Mouse (Mus musculus): ENCODE measurements at regions not wholly inside any gene's neighbourhood (a gene's known extent, or its start where the extent isn't known, plus 50 kb on each side); places are given as distances from the start of the nearest gene placed in this dataset.

DNA sequence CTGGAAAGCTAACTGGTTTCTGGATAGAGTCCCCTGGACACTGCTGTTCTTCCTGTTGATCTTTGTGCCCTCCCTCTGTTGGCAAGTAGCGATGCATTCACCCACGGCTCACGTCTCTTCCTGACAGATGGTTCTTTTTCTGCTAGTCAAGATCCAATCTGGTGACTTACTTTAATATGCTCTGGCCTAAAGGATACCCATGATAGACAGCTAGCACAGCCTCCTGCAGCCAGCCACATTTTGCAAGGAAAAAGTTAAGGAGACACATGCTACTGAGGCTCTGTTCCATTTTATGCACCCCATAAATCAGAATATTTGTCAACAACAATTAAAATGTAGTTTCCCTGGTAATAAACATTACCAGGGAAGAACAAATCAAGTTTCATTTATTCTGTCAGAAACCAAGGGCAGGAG, 410.3 kb upstream of the Tmpo start:
- DNase-seq (ENCODE audit: extremely low spot score, low spot score), result no peak

DNA sequence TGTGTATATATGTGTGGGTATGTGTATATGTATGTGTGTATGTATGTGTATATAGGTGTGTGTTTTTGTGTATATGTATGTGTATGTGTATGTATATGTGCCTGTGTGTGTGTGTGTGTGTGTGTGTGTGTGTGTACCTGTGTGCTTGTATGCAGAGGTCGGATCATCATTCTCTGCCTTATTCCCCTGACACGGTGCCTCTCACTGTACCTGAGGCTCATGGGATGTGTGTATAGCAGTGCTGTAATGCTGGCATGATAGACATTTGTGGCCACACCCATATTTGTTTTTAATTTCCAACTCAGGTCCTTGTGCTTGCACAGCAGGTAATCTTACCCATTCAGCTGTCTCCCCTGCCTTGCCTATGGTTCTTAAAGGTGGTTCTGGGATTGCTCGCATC, 402.1 kb upstream of the Tmpo start:
- DNase-seq (ENCODE audit: extremely low spot score, low spot score), result no peak

GRCm38 (mm10) chr10:91580959-91581358, 399.8 kb upstream of the Tmpo start:
- DNase-seq (ENCODE audit: extremely low spot score, low spot score), result no peak

DNA sequence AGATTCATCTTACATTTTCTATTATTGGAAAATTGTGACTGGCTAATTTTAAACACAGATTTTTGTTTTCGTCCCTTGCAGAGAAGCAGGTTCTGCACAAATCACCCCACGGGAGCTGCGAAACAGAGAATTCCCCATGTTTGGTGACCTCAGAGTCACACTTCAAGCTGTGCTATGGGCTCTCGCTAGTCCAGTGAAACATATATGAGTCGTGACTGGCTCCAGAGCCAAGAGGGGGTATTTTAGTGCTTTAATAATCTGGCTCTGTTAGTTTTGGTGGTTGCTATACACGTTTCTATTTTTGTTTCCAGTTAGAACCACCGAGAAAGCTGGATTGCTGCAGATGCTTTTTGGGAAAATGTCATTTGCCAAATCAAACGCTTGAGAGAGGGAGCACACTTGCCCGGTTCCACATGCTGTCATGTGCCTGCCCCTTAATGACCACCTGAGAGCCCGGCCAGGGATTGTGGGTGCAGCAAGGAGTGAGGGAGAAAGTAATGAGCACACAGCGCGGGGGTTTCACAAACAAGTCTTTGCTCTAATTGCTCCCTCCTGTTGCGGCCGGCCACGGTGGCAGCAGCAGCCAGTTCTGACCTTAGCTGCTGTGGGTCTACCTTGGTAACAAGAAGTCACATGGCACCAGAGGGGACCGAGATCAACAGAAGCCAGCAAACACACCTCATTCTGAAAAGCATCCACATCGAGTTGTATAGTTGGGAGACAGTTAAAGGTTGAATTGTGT, 394.4 kb upstream of the Tmpo start:
- DNase-seq (ENCODE audit: extremely low spot score, low spot score), result no peak

GRCm38 (mm10) chr10:91572796-91573195, 391.7 kb upstream of the Tmpo start:
- DNase-seq (ENCODE audit: extremely low spot score, low spot score), result no peak

GRCm38 (mm10) chr10:91569046-91569445, 387.9 kb upstream of the Tmpo start:
- DNase-seq (ENCODE audit: extremely low spot score, low spot score), result no peak

DNA sequence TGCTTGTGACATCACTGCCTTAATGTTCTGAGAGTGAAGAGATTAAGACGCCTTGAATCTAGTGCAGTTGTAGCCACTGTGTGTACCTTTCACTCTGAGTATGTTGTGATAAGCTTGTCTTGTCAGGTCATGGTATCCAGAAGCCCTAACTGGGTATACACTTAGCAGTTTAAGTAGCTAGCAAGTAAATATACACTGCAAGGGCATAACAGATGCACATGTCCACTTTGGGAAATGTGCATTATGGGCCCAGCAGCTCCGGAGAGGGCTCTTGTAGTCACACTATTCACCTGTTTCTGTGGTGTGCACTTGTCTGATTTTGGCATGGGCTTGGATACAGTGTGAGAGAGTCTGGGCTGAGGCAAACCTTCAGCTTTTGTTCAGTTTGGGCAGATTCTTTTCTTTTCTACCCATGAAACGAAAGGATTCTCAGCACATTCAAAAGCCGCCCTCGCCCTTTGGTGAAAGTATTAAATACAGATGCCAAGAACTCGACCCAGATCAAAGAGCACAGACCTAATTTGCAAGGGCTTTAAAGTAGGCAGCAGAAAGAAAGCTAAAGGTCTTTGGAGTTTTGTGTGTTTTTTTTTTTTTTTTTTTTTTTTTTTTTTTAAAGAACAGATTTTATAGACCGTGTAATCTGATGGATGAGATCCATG, 385.1 kb upstream of the Tmpo start:
- no peak for DNase-seq (ENCODE audit: extremely low spot score, low spot score)

- no peak for DNase-seq (ENCODE audit: extremely low spot score, low spot score)
Observed at GRCm38 (mm10) chr10:91559307-91559706, 378.2 kb upstream of the Tmpo start.

- no peak for DNase-seq (ENCODE audit: extremely low spot score, low spot score)
Observed at GRCm38 (mm10) chr10:91548071-91548470, 367.0 kb upstream of the Tmpo start.

DNA sequence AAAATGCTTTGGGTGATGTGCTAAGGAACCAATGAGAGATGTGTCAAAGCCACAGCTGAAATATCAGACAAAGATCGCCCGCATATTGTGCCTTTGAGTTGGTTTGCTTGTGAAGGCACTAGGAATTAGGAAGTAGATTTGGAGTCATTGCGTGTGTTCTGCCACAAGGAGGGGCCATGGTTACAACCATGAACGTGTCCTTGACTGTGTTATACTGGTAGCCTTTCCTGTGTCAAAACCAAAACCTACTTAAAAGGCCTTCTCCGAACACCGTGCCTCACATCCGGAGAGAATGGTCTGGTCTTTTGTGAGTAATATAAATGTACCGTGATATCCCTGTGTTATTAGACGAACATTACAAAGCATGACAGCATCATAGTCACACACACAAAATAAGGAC, 365.0 kb upstream of the Tmpo start:
- DNase-seq (ENCODE audit: extremely low spot score, low spot score), result no peak

- DNase-seq (ENCODE audit: extremely low spot score, low spot score), result no peak
Observed at GRCm38 (mm10) chr10:91545421-91545820, 364.3 kb upstream of the Tmpo start.

- no peak for DNase-seq (ENCODE audit: extremely low spot score, low spot score)
Observed at GRCm38 (mm10) chr10:91543167-91543918, 362.2 kb upstream of the Tmpo start.

GRCm38 (mm10) chr10:91542201-91542604, 361.1 kb upstream of the Tmpo start:
- DNase-seq (ENCODE audit: extremely low spot score, low spot score), result no peak

DNA sequence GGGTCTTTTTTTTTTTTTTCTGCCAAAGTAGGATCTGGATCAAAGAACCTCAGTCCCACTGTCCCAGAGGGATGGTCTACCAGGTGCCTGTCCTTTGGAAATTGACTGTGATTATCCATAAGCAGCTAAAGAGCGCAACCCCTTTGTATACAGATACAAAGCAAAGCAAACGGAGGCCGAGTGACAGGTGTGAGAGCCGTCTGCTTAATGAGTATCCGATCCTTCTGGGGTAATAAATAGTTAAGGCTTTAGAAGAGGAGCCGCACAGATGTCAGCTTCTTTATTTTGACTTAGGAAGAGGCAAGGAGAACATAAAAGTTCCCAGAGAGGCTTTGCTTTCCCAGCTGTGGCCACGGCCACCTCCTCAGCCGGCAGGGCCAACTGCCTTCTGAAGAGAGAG, 356.1 kb upstream of the Tmpo start:
- DNase-seq (ENCODE audit: extremely low spot score, low spot score), result no peak

- DNase-seq (ENCODE audit: extremely low spot score, low spot score), result no peak
Observed at GRCm38 (mm10) chr10:91535392-91535791, 354.3 kb upstream of the Tmpo start.

DNA sequence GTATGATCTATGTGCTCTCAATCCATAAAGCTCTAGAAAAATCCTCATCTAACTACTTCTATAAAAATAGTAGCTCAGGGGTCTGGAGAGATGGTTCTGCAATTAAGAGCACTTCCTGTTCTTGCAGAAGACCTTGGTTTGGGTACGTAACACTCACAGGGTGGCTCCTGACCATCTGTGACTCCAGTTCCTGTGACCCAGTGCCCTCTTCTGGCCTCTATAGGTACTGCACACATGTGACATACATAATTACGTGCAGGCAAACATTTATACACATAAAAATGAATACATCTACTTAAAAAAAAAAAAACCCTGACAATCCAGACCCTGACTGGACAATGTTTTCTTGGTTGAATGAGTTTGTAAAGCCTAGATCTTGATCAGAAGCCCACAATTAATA, 347.2 kb upstream of the Tmpo start:
- DNase-seq (ENCODE audit: extremely low spot score, low spot score), result no peak

DNA sequence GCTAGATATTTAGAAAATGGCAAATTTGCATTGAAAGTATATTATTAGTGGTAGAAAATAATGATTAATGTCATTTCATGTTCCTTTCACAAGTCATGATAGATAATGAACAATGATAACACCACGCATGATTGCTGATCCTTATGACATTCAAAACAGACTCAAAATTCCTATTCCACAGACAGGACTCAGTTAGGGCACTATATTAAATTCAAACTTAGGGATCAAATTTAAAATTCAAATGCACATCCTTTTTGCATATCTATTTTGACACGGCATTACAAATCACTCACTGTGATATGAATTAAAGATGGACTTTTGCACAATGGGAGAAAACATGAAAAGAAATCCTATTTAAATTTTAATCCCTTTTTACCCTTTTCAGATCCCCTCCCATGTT, 340.1 kb upstream of the Tmpo start:
- DNase-seq (ENCODE audit: extremely low spot score, low spot score), result no peak

DNA sequence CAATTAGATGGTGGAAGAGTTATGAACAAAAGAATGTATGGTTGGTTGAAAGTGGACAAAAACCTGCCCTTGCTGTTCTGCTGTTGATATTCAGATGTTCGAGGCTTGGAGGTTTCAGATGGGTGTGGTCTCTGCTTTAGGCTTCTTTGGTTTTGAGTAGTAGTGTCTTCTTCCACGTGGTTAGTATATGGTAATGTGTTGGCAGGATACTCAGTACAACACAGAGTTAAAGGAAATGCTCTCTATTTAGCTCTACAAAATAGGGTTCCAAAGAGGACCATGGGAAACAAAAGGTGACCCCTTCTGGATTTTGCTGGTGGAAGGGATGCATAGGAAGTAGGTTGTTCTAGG, 333.9 kb upstream of the Tmpo start:
- no peak for DNase-seq (ENCODE audit: extremely low spot score, low spot score)

- no peak for DNase-seq (ENCODE audit: extremely low spot score, low spot score)
Observed at GRCm38 (mm10) chr10:91514163-91515020, 333.3 kb upstream of the Tmpo start.

DNA sequence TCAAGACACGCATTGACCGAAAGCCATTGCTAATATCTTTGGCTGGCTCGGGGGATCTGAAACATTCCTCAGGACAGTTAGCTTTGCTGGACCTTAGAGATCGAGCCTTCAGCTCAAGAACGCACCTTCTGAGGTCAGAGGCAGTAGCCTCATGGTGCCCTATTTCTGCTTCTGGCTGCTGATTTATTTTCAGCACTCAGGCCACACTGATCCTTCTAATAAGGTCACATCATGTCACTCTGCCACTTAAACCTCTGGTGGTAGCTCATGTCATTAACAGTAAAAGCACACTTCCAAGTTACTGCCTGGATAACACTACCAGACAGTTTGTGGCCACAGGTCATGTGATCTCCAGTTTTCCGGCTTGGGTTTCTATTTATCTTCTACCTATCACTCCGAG, 325.9 kb upstream of the Tmpo start:
- DNase-seq (ENCODE audit: extremely low spot score, low spot score), result no peak

DNA sequence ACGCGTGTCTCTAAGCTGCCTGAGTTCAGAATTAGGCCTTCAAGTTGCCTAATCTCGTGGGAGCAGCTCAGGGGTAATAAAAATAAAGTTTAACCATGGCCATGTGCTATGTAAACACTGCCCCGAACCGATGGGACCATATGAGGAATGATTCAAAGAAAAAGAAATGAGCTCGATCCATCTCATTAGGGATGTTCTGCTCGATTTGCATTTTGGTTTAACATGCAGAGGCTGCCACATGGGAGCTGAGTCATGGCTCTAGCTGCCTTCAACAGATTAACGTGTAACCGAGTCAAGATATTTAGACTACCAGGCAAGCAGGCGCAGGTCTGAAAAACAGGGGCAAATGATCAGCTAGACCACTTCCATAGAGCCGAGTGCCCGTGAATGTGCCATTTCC, 323.8 kb upstream of the Tmpo start:
- no peak for DNase-seq (ENCODE audit: extremely low spot score, low spot score)

GRCm38 (mm10) chr10:91498543-91498942, 317.4 kb upstream of the Tmpo start:
- no peak for DNase-seq (ENCODE audit: extremely low spot score, low spot score)

All from neural tube, embryonic 10.5 days (tissue).